Mouse (Mus musculus): Measurements from ENCODE around the gene 1700067K01Rik. TPM values are rescaled to one million over a fixed set of nuclear protein-coding genes. Genes with fewer than 3 reads are reported as not detected.

The 1700067K01Rik gene
- polyA plus RNA-seq, 1 experiment from 2014 or later: 0.89 TPM

DNA sequence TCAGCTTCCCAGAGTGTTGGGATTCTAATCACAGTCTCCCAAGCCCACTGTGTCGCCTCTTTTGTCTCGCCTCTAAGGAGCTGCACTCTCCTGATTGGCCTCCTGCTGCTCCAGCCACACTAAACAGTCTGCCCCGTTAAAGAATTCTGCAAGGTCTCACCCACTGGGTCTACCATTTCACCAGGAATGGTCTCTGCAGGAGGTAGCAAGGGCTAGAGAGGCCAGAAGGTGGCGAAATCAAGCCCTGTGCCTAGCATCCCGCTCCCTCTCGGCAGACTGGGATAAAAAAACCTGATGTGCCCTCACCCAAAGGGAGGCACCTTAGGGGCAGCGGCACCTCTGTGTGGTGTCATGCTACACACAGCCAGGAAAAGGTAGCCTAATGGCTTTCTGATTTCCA, 42.8 kb downstream of the 1700067K01Rik start:
- no peak overlapping the region for H3K9ac ChIP-seq (replicated peaks)
- H3K27ac ChIP-seq: no peak overlapping the region
- H3K9me3 ChIP-seq: no peaks in the 10 kb centered on the region; the same call in 1 of the 2 replicates
- H3K4me2 ChIP-seq (replicated peaks): no peak overlapping the region
- no peaks in the 10 kb centered on the region for H3K36me3 ChIP-seq
- WGBS: 7% methylated on average over 7 of the region's 7 CpGs
- ATAC-seq: no peak
- H3K4me1 ChIP-seq (replicated peaks): peaks cover 18% of the 10 kb centered on the region
- H3K4me3 ChIP-seq (replicated peaks): no peak overlapping the region
- peaks cover 55% of the 10 kb centered on the region for H3K27me3 ChIP-seq

DNA sequence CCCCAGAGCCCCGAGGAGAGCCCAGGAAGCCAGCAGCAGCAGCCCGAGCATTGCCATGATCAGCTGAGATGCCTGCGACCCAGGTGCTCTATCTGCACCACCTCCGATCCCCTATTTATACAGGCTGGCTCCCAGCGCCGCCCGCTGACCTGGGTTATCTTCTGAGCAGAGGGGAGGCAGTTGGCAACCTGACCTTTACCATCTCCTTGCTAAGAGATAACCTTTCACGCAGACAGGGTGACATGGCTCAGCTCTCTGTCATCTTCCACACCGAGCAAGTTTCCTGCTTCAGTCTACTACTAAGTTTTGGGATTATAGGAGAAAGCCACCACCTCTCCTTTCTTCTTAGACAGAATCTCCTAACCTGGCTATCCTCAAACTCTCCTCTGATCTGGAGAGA, 43.6 kb downstream of the 1700067K01Rik start, which contains the start of gene Rln3:
Gene Rln3, minus strand, starts transcription at position 101 of the 400 bp plus-strand sequence.
- Histone ChIP-seq H3K4me2 (replicated peaks) (0 out of 2 replicates have a peak within 1 kb of the TSS, but pooled peaks have one; percentile 13), H3K27me3 (peaks cover 52% of the 10 kb centered on the region), H3K9ac (replicated peaks) (peak within 1 kb of the TSS; percentile 32; the same call in 1 of the 2 replicates), H3K4me1 (replicated peaks) (peaks cover 18% of the 10 kb centered on the region), H3K27ac (no peak within 1 kb of the TSS), H3K36me3 (no peaks in the 10 kb centered on the region), H3K4me3 (replicated peaks) (no peak within 1 kb of the TSS), H3K9me3 (no peaks in the 10 kb centered on the region; the same call in 1 of the 2 replicates)
- ATAC-seq: no peak
- 12% methylated on average over 9 of the region's 9 CpGs for WGBS

DNA sequence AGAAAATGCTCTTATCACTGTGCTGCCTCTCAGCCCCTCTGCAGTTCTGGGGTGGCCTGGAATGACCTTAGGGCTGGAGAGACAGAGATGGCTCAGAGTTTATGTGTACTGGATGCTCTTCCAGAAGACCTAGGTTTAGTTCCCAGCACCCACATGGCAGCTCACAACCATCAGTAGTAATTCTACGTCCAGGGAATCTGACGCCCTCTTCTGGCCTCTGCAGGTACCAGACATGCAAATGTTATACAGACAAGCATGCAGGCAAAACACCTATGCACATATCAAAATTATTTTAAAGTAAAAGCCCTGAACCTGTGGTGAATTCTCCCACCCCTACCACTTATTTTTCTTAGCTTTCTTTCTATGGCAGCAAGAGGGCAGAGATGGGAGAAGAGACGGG, 45.2 kb downstream of the 1700067K01Rik start:
- H3K36me3 ChIP-seq: no peaks in the 10 kb centered on the region
- H3K9ac ChIP-seq (replicated peaks): no peak overlapping the region
- peaks cover 18% of the 10 kb centered on the region for H3K4me1 ChIP-seq (replicated peaks)
- H3K27me3 ChIP-seq: peaks cover 40% of the 10 kb centered on the region
- no peak for ATAC-seq
- WGBS: 88% methylated on average over 3 of the region's 3 CpGs
- H3K4me3 ChIP-seq (replicated peaks): no peak overlapping the region
- no peaks in the 10 kb centered on the region; the same call in 1 of the 2 replicates for H3K9me3 ChIP-seq
- no peak overlapping the region for H3K27ac ChIP-seq
- H3K4me2 ChIP-seq (replicated peaks): no peak overlapping the region

DNA sequence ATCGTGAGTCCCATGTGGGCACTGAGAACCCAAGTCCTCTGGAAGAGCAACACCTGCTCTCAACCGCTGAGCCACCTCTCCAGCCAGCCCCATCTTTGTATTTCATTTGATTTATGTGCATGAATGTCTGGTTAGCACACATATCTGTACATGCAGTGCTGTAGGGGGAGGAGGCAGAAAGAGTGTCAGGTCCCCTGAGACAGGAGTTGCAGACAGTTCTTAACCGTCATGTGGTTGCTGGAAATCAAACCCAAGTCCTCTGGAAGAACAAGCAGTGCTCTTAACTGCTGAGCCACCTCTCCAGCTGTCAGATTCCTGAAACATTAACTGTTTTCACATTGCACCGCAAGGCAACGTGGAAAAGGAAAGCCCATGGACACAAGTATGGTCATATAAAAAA, 46.9 kb downstream of the 1700067K01Rik start:
- H3K27me3 ChIP-seq: peaks cover 24% of the 10 kb centered on the region
- no peak for ATAC-seq
- H3K4me3 ChIP-seq (replicated peaks): no peak overlapping the region
- H3K4me1 ChIP-seq (replicated peaks): peaks cover 8% of the 10 kb centered on the region; the same call in 1 of the 2 replicates
- no peak overlapping the region for H3K27ac ChIP-seq
- WGBS: 82% methylated on average over 5 of the region's 5 CpGs
- no peak overlapping the region for H3K9ac ChIP-seq (replicated peaks)
- no peaks in the 10 kb centered on the region for H3K36me3 ChIP-seq
- H3K9me3 ChIP-seq: no peaks in the 10 kb centered on the region; the same call in 1 of the 2 replicates
- no peak overlapping the region for H3K4me2 ChIP-seq (replicated peaks)

DNA sequence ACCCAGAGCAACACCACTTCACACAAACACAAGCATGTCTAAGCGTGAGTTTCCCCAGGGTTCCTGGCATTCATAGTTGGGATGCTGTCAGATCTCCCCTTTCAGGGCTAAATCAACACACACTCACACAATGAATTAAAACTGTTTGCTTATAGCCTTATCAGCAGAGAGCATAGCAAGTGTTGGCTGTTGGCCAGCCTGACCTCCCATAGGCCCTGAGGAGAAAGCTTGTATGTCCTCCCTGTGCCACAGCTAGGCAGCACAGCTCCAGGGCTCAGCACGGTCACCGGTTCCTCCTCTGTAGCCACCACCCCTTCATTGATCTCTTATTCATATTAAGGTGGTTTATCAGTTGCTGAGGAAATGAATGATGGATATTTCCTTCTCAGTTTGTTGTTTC, 51.4 kb downstream of the 1700067K01Rik start:
- Histone ChIP-seq H3K27me3 (no peaks in the 10 kb centered on the region), H3K4me2 (replicated peaks) (no peak overlapping the region), H3K36me3 (no peaks in the 10 kb centered on the region), H3K9me3 (no peaks in the 10 kb centered on the region), H3K9ac (replicated peaks) (no peak overlapping the region), H3K27ac (no peak overlapping the region), H3K4me3 (replicated peaks) (no peak overlapping the region), H3K4me1 (replicated peaks) (no peaks in the 10 kb centered on the region)
- ATAC-seq: no peak
- WGBS: 75% methylated on average over 3 of the region's 3 CpGs

DNA sequence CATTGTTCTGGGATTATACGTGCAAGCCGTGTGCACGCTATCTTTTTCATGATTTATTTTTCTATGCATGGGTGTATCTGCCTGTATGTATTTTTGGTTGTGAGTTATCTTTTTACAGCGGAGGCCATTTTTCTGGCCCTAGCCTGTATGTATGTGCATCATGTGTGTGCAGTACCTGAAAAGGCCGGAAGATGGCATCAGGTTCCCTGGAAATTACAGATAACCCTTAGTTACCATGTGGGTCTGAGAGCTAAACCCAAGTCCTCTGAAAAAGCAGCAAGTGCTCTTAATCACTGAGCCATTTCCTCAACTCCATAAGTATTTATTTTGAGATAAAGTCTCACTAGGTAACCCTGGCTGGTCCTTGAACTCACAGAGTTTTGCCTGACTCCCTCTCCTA, 51.9 kb downstream of the 1700067K01Rik start:
- WGBS: 92% methylated on average over 5 of the region's 5 CpGs
- ATAC-seq: no peak

More for the DNA sequence above, 51.9 kb downstream of the 1700067K01Rik start:
- Histone ChIP-seq H3K27ac (no peak overlapping the region), H3K27me3 (no peaks in the 10 kb centered on the region), H3K4me3 (replicated peaks) (no peak overlapping the region), H3K4me1 (replicated peaks) (no peaks in the 10 kb centered on the region), H3K9ac (replicated peaks) (no peak overlapping the region), H3K36me3 (no peaks in the 10 kb centered on the region), H3K9me3 (no peaks in the 10 kb centered on the region), H3K4me2 (replicated peaks) (no peak overlapping the region)

MicroRNAs within 50 kb of the gene (microRNA counts, 519-probe panel; counts per million panel counts)
- 110 counts per million, percentile 56 among the panel's probes with 10 or more counts for microRNA mmu-miR-1199

Small RNAs within 50 kb of the gene (microRNA-seq; reads per million reads assigned to microRNA genes)
- not detected for gene Mir1199
- gene Mir8111: 1.4 reads per million

Other genes starting within 250 kb of the 1700067K01Rik start
- 45.1 and 46.1 TPM in 2 replicates for gene Adgrl1, start 101.4 kb upstream of the 1700067K01Rik start, polyA plus RNA-seq (2015; fragmentation: Nextera tagmentation; extraction: Ambion mirVana)
- 0.70 and 0.94 TPM in 2 replicates for gene Gm10644, start 46.3 kb upstream of the 1700067K01Rik start, polyA plus RNA-seq (2015; fragmentation: Nextera tagmentation; extraction: Ambion mirVana)
- 25.0 and 25.7 TPM in 2 replicates for gene Asf1b, start 46.0 kb upstream of the 1700067K01Rik start, polyA plus RNA-seq (2015; fragmentation: Nextera tagmentation; extraction: Ambion mirVana)
- 177 and 189 TPM in 2 replicates for gene Prkaca, start 28.5 kb upstream of the 1700067K01Rik start, polyA plus RNA-seq (2015; fragmentation: Nextera tagmentation; extraction: Ambion mirVana)
- gene Samd1, start 3.8 kb upstream of the 1700067K01Rik start, polyA plus RNA-seq (2015; fragmentation: Nextera tagmentation; extraction: Ambion mirVana): 7.7 and 8.7 TPM in 2 replicates
- gene 2210011C24Rik, start 10.7 kb downstream of the 1700067K01Rik start, polyA plus RNA-seq (2015; fragmentation: Nextera tagmentation; extraction: Ambion mirVana): 0.19 TPM in 1 of 2 replicates, not detected in the other
- 2.0 and 3.4 TPM in 2 replicates for gene Palm3, start 20.0 kb downstream of the 1700067K01Rik start, polyA plus RNA-seq (2015; fragmentation: Nextera tagmentation; extraction: Ambion mirVana)
- 0.23 and 0.26 TPM in 2 replicates for gene Il27ra, start 41.1 kb downstream of the 1700067K01Rik start, polyA plus RNA-seq (2015; fragmentation: Nextera tagmentation; extraction: Ambion mirVana)
- gene Rln3, start 43.5 kb downstream of the 1700067K01Rik start, polyA plus RNA-seq (2015; fragmentation: Nextera tagmentation; extraction: Ambion mirVana): not detected in 2 replicates
- gene Gm10643, start 63.6 kb downstream of the 1700067K01Rik start, polyA plus RNA-seq (2015; fragmentation: Nextera tagmentation; extraction: Ambion mirVana): 1.8 and 2.1 TPM in 2 replicates
- 9.8 and 10.0 TPM in 2 replicates for gene Rfx1, start 65.3 kb downstream of the 1700067K01Rik start, polyA plus RNA-seq (2015; fragmentation: Nextera tagmentation; extraction: Ambion mirVana)
- gene Dcaf15, start 103.3 kb downstream of the 1700067K01Rik start, polyA plus RNA-seq (2015; fragmentation: Nextera tagmentation; extraction: Ambion mirVana): 21.0 and 23.3 TPM in 2 replicates
- gene Podnl1, start 124.5 kb downstream of the 1700067K01Rik start, polyA plus RNA-seq (2015; fragmentation: Nextera tagmentation; extraction: Ambion mirVana): 0.44 and 0.57 TPM in 2 replicates
- gene Cc2d1a, start 146.4 kb downstream of the 1700067K01Rik start, polyA plus RNA-seq (2015; fragmentation: Nextera tagmentation; extraction: Ambion mirVana): 24.5 and 24.7 TPM in 2 replicates
- gene 4930432K21Rik, start 146.5 kb downstream of the 1700067K01Rik start, polyA plus RNA-seq (2015; fragmentation: Nextera tagmentation; extraction: Ambion mirVana): 2.3 and 2.7 TPM in 2 replicates
- 8.8 and 11.6 TPM in 2 replicates for gene Nanos3, start 183.7 kb downstream of the 1700067K01Rik start, polyA plus RNA-seq (2015; fragmentation: Nextera tagmentation; extraction: Ambion mirVana)
- 44.9 and 47.4 TPM in 2 replicates for gene Zswim4, start 235.6 kb downstream of the 1700067K01Rik start, polyA plus RNA-seq (2015; fragmentation: Nextera tagmentation; extraction: Ambion mirVana)
- gene D8Ertd738e, start 248.2 kb downstream of the 1700067K01Rik start, polyA plus RNA-seq (2015; fragmentation: Nextera tagmentation; extraction: Ambion mirVana): 261 and 273 TPM in 2 replicates

Data from midbrain, embryonic 13.5 days (tissue).